Mouse (Mus musculus) myocyte (in vitro differentiated cells): Measurements from ENCODE around the gene Scd2.

ENCODE experiments used
- CEBPB ChIP-seq: IDR thresholded peaks from 2 replicates; pipeline ENCODE4 v1.6.1; 2011; ENCODE audit warnings: mild to moderate bottlenecking, moderate library complexity; ENCODE audit not compliant: poor library complexity, insufficient read depth, severe bottlenecking
- E2F4 ChIP-seq: IDR thresholded peaks from one replicate; pipeline ENCODE4 v1.6.1; 2011; ENCODE audit warnings: mild to moderate bottlenecking, control low read depth, moderate library complexity; ENCODE audit not compliant: insufficient read depth
- MAX ChIP-seq: IDR thresholded peaks from one replicate; pipeline ENCODE4 v1.6.1; 2011; ENCODE audit warnings: low read depth, mild to moderate bottlenecking, control low read depth
- MYOD1 ChIP-seq, 3 experiments: IDR thresholded peaks; one replicate each; pipeline ENCODE4 v1.6.1; 2011; ENCODE audit warnings: control low read depth in 2 of 3, low read depth in 2 of 3, mild to moderate bottlenecking in 2 of 3, moderate library complexity in 1 of 3; ENCODE audit not compliant: insufficient read length in 2 of 3, control insufficient read depth in 1 of 3
- POLR2A ChIP-seq: IDR thresholded peaks from one replicate; pipeline ENCODE4 v1.6.1; 2011; ENCODE audit warnings: low read depth, mild to moderate bottlenecking, control low read depth, moderate library complexity; ENCODE audit not compliant: insufficient read length
- POLR2AphosphoS2 ChIP-seq: IDR thresholded peaks from one replicate; pipeline ENCODE4 v1.6.1; 2011; ENCODE audit warnings: low read depth, control low read depth; ENCODE audit not compliant: insufficient read length
- SRF ChIP-seq: IDR thresholded peaks from one replicate; pipeline ENCODE4 v1.6.1; 2011; ENCODE audit warnings: low read depth; ENCODE audit not compliant: control insufficient read depth, insufficient read length
- USF1 ChIP-seq: IDR thresholded peaks from one replicate; pipeline ENCODE4 v1.6.1; 2011; ENCODE audit warnings: low read depth, mild to moderate bottlenecking, control low read depth, moderate library complexity

DNA sequence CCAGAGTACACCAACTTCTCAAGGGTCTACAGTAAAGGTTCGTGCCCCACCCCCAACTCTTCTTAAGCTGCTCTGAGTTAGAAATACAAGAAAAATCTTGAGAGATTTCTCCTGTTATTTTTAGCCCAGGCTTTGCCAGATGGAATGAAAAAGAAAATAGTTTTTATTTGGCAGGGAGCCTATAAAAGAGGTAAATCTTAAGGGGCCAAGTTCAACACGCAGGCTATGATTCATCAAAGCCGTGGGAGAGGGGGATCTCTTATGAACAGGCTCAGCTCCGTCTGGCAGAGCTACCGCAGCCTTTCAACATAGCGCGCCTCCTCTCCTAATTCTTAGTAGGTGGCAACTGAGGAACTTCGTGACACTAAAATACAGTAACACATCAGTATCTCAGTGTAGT lies 10.0 kb downstream of the Scd2 start:
- no peak for TF ChIP-seq CEBPB
- TF ChIP-seq USF1: no peak
- no peak for TF ChIP-seq E2F4
- no peak for TF ChIP-seq MAX
- no peak for TF ChIP-seq POLR2AphosphoS2
- TF ChIP-seq POLR2A: peak; percentile 27
- TF ChIP-seq MYOD1 (IDR thresholded peaks at IDR 0.05; ENCODE audit: control insufficient read depth in 1 of 3, insufficient read length in 2 of 3, low read depth in 2 of 3): no peak
- no peak for TF ChIP-seq SRF
